ENCODE assay signal across 23 mouse cellular contexts in the genomic region with DNA sequence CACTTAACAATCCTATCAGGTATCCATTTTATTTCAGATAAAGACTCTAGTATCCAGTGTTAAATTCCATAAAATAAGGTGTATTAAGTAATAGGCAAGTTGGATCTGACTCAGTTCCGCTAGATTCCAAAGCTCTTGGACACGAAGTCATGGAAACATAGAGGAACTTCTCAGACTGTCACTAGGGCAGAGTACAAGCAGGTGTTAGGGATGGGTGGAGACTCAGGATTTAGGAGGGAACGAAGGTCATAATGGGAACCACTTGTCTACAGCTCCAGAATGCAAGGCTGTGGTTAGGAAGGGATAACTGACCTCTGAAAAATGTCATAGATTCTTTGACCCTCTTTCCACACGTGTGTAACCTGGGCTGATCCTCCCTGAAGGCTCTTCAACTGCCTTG. TPM values are rescaled to one million over a fixed set of nuclear protein-coding genes. Genes with fewer than 3 reads are reported as not detected.
DNase-seq lines count a peak whose midpoint lies in the region; ATAC-seq and TF ChIP-seq lines count a peak whose summit lies in the region.
"Had no signal": no experiment of that assay in that cellular context is flagged by ENCODE, and none has a peak within 500 bp of the region (broad histone marks: within the 10 kb centered on the region; RNA-seq: fewer than 3 reads in every experiment).

No protein-coding gene starts in this region.

- no peak for ATAC-seq in liver, embryonic 12.5 days
- ATAC-seq in intestine, postnatal 0 days: peak; percentile 75
- ATAC-seq in liver, embryonic 16.5 days (ENCODE audit: low read depth): no peak
- ATAC-seq in granulocyte monocyte progenitor cell, adult 5-6 weeks (replicated peaks; ENCODE audit: poor library complexity, severe bottlenecking): no peak
- no peak for ATAC-seq in megakaryocyte-erythroid progenitor cell, adult 5-6 weeks (replicated peaks; ENCODE audit: low FRiP score, low TSS enrichment, poor library complexity, severe bottlenecking)
- ATAC-seq: activated CD4-positive, CD25-positive, alpha-beta regulatory T cell, adult 4 months; CD4-positive, CD25-positive, alpha-beta regulatory T cell, adult 4 months; forebrain, embryonic 14.5 days; hindbrain, embryonic 16.5 days had no signal

- WGBS in heart, embryonic 10.5 days: 71% methylated on average over 4 of the region's 4 CpGs
- WGBS in liver, embryonic 12.5 days (ENCODE audit: insufficient replicate concordance): 73% methylated on average over 4 of the region's 4 CpGs
- WGBS in intestine, postnatal 0 days: 39% methylated on average over 4 of the region's 4 CpGs
- 68% methylated on average over 4 of the region's 4 CpGs for WGBS in liver, embryonic 16.5 days (ENCODE audit: insufficient replicate concordance)

- peaks cover 13% of the 10 kb centered on the region for H3K4me1 ChIP-seq in heart, embryonic 10.5 days
- peaks cover 73% of the 10 kb centered on the region for H3K4me1 ChIP-seq in liver, embryonic 12.5 days
- H3K4me1 ChIP-seq in intestine, postnatal 0 days (replicated peaks; ENCODE audit: control insufficient read depth, insufficient read depth, low read length): no peaks in the 10 kb centered on the region
- peaks cover 47% of the 10 kb centered on the region for H3K4me1 ChIP-seq in liver, embryonic 16.5 days (ENCODE audit: control insufficient read depth, low read depth, low read length)
- H3K4me1 ChIP-seq: hindbrain, embryonic 12.5 days had no signal

- no peak for DNase-seq in heart, embryonic 10.5 days (ENCODE audit: low spot score)
- DNase-seq in heart, postnatal 4 days: no peak
- DNase-seq in liver: no peak
- DNase-seq: adrenal gland, postnatal 25 days; B cell, adult 2 months; cerebellum, adult 2 months; cerebellum, postnatal 10 days; gastrocnemius, postnatal 36 days; heart, adult 18-20 months; heart, postnatal 36 days had no signal

- no peaks in the 10 kb centered on the region for H3K36me3 ChIP-seq in heart, embryonic 10.5 days
- no peaks in the 10 kb centered on the region for H3K36me3 ChIP-seq in liver, embryonic 12.5 days
- no peaks in the 10 kb centered on the region for H3K36me3 ChIP-seq in intestine, postnatal 0 days (ENCODE audit: control insufficient read depth, insufficient read depth)
- H3K36me3 ChIP-seq in liver, embryonic 16.5 days (ENCODE audit: control insufficient read depth, insufficient read depth): no peaks in the 10 kb centered on the region
- H3K36me3 ChIP-seq: embryonic facial prominence, embryonic 10.5 days; forebrain, embryonic 10.5 days; heart, embryonic 13.5 days; hindbrain, embryonic 12.5 days had no signal

- no peak for TF ChIP-seq CTCF in intestine, postnatal 0 days (IDR thresholded peaks at IDR 0.05; ENCODE audit: low read depth)

- no peaks in the 10 kb centered on the region for H3K9me3 ChIP-seq in heart, embryonic 10.5 days
- no peaks in the 10 kb centered on the region for H3K9me3 ChIP-seq in liver, embryonic 12.5 days (replicated peaks)
- H3K9me3 ChIP-seq in intestine, postnatal 0 days (ENCODE audit: control insufficient read depth): no peaks in the 10 kb centered on the region
- no peaks in the 10 kb centered on the region for H3K9me3 ChIP-seq in liver, embryonic 16.5 days (replicated peaks; ENCODE audit: control insufficient read depth, low read length)
- H3K9me3 ChIP-seq: embryonic facial prominence, embryonic 10.5 days; forebrain, embryonic 10.5 days; heart, embryonic 13.5 days; hindbrain, embryonic 12.5 days had no signal

- peak overlapping the region; percentile 37 for H3K9ac ChIP-seq in liver, embryonic 12.5 days
- H3K9ac ChIP-seq in intestine, postnatal 0 days (ENCODE audit: low read depth, low read length): no peak overlapping the region
- no peak overlapping the region for H3K9ac ChIP-seq in liver, embryonic 16.5 days (ENCODE audit: low read depth, low read length)
- H3K9ac ChIP-seq: heart, embryonic 13.5 days; hindbrain, embryonic 12.5 days had no signal

- H3K4me3 ChIP-seq in heart, embryonic 10.5 days: no peak overlapping the region
- H3K4me3 ChIP-seq in liver, embryonic 12.5 days: no peak overlapping the region
- H3K4me3 ChIP-seq in intestine, postnatal 0 days (ENCODE audit: low read depth, low read length): no peak overlapping the region
- H3K4me3 ChIP-seq in liver, embryonic 16.5 days (ENCODE audit: low read depth, low read length): no peak overlapping the region
- H3K4me3 ChIP-seq: embryonic facial prominence, embryonic 10.5 days; forebrain, embryonic 10.5 days; heart, embryonic 13.5 days; hindbrain, embryonic 12.5 days had no signal

- peak overlapping the region; percentile 60; the same call in 1 of the 2 replicates for H3K27ac ChIP-seq in heart, embryonic 10.5 days
- H3K27ac ChIP-seq in liver, embryonic 12.5 days: peak overlapping the region; percentile 99
- H3K27ac ChIP-seq in intestine, postnatal 0 days (ENCODE audit: low read depth, low read length): no peak overlapping the region
- peak overlapping the region; percentile 98 for H3K27ac ChIP-seq in liver, embryonic 16.5 days (ENCODE audit: low read length)
- H3K27ac ChIP-seq: embryonic facial prominence, embryonic 10.5 days; forebrain, embryonic 10.5 days; heart, embryonic 13.5 days; hindbrain, embryonic 12.5 days had no signal

- H3K27me3 ChIP-seq in heart, embryonic 10.5 days (ENCODE audit: insufficient read depth, poor library complexity, severe bottlenecking): no peaks in the 10 kb centered on the region
- H3K27me3 ChIP-seq in liver, embryonic 12.5 days (replicated peaks): no peaks in the 10 kb centered on the region
- H3K27me3 ChIP-seq in intestine, postnatal 0 days (replicated peaks; ENCODE audit: control insufficient read depth, insufficient read depth, low read length): no peaks in the 10 kb centered on the region
- no peaks in the 10 kb centered on the region for H3K27me3 ChIP-seq in liver, embryonic 16.5 days (ENCODE audit: control insufficient read depth, insufficient read depth, low read depth, low read length)
- H3K27me3 ChIP-seq: heart, embryonic 13.5 days; hindbrain, embryonic 12.5 days had no signal

- H3K4me2 ChIP-seq in liver, embryonic 12.5 days: no peak overlapping the region
- no peak overlapping the region for H3K4me2 ChIP-seq in intestine, postnatal 0 days (replicated peaks; ENCODE audit: low read depth)
- H3K4me2 ChIP-seq in liver, embryonic 16.5 days (ENCODE audit: low read depth, low read length): no peak overlapping the region
- H3K4me2 ChIP-seq: heart, embryonic 13.5 days; hindbrain, embryonic 12.5 days had no signal

RNA-seq across cellular contexts. Expression of a gene that starts 25.6 kb away (rescaled TPM):
- polyA plus RNA-seq in heart, embryonic 10.5 days (2016; fragmentation: Nextera tagmentation; extraction: Ambion mirVana): 41.6 and 41.8 TPM in 2 replicates
- 10 to 100 TPM; 31.3 to 34.4 TPM for total RNA-seq in heart, postnatal 4 days (2021)
- 76.2 and 78.4 TPM in 2 replicates for polyA plus RNA-seq in liver, embryonic 12.5 days (2016; fragmentation: Nextera tagmentation; extraction: Ambion mirVana)
- 14.4 and 16.0 TPM in 2 replicates for polyA plus RNA-seq in intestine, postnatal 0 days (2015; fragmentation: Nextera tagmentation; extraction: Ambion mirVana)
- polyA plus RNA-seq in liver, embryonic 16.5 days (2015; fragmentation: Nextera tagmentation; extraction: Ambion mirVana): 39.4 and 39.6 TPM in 2 replicates
- 34.8 and 35.3 TPM in 2 replicates for total RNA-seq in granulocyte monocyte progenitor cell, adult 5-6 weeks (2014; fragmentation: Nextera tagmentation)
- 71.3 and 85.3 TPM in 2 replicates for total RNA-seq in granulocyte monocyte progenitor cell, adult 5-6 weeks (2017)
- total RNA-seq in megakaryocyte-erythroid progenitor cell, adult 5-6 weeks (2014; fragmentation: Nextera tagmentation): 105 and 115 TPM in 2 replicates
- total RNA-seq in megakaryocyte-erythroid progenitor cell, adult 5-6 weeks (2017): 180 and 206 TPM in 2 replicates
